Mouse (Mus musculus) megakaryocyte progenitor cell, adult 5-6 weeks (primary cell): ENCODE measurements at regions not wholly inside any gene's neighbourhood (a gene's known extent, or its start where the extent isn't known, plus 50 kb on each side); places are given as distances from the start of the nearest gene placed in this dataset.

Experiments
- ATAC-seq: replicated peaks from 2 replicates; pipeline ENCODE4 v1.8.0; 2016; ENCODE audit warnings: mild to moderate bottlenecking, moderate TSS enrichment, inconsistent platforms; ENCODE audit not compliant: poor library complexity

DNA sequence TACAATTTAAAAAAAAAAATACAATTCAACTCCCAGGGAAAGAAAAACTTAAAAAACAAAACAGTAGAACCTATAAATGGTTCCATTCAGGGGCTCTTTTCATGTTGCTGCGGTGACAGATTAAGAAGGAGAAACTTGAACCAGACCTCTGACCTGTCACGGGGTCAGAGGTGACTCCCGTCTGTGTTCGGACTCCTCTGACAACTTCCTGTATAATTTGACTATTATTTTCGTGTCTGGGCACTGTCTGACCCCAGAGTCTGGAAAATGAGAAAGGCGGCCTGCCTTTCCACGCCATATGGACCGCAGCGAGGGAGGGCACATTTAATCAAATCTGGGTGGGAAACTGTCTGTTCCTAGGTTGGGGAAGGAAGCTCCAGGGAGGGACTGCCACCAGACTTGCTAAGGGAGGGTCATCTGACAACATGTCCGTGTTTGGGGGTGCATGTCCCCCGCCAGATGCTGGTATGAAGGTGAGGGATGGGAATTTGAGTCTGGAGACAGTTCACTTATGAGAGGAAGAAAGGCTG lies 634.7 kb upstream of the 3110018I06Rik start:
- no peak for ATAC-seq

DNA sequence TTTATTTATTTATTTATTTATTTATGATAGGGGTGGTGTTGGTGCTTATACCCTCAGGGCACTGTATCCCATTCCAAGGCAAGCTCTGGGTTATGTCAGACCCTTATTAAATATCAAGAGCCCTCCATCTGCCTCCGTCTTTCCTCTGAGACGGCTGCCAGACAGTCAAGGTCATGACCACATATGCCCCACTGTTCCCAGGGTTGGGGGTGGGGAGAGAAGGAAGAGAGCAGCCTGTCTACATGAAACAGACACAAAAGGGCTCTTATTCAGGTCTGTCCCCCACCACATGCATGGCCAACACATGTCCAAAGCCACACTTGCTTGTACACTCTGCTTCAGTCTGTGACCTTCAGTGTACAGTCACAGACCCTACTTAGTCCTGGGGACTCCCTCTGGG lies 632.9 kb upstream of the 3110018I06Rik start:
- ATAC-seq = no peak

DNA sequence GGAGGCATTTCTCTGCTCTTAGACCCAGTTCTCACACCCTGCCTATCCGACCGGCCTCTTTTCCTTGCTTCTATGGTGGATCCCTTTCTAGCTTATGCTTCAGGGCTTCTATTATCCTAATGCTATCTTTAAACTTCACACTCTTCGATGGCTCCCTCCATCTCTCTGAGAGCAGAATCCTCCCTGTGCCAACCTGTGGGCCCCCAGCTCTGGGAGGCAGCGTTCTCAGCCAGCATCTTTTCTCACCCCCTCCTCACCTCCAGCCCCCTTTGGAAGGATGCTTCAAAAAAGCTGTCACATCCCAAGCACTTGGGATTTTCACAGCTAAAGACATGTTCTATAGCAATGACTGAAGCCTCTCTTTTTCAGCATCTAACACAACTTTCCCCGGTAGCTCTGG lies 626.8 kb upstream of the 3110018I06Rik start:
- no peak for ATAC-seq

DNA sequence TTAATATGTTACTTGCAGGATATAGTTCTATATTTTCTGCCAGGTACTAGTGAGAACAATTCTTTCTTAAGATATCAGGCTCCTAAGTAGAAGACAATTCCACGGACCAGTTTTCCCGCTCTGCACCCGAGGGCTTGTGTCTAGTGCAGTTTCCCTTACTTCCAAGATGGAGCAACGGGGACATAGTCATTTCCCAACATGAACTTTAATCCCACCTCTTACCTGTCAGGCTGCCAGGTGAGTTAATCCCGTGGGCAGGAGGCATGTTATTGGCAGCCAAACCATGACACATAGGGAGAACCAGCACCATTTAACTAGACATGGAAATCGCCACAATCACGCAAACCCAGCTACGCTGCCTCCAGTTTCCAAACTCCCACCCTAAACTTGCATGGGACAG lies 624.4 kb upstream of the 3110018I06Rik start:
- no peak for ATAC-seq

DNA sequence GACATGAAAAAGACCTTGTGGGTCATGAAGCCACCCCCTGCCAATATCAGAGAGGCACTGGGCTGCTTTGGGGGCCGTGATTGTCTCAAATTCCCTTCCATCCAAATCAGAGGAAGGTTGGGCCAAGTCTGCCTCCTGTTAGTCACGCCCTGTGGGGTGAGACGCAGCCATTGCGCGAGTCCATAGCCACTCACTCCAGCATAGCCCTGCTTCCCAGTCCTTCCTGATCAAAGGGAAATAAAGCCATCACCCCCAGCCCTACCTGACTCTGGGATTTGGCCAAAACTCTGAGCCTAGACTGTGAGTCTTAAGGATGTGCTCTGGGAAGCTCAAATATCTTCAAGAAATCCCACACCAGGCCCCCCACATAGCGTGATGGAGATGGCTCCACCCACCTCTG lies 620.4 kb upstream of the 3110018I06Rik start:
- ATAC-seq = no peak

DNA sequence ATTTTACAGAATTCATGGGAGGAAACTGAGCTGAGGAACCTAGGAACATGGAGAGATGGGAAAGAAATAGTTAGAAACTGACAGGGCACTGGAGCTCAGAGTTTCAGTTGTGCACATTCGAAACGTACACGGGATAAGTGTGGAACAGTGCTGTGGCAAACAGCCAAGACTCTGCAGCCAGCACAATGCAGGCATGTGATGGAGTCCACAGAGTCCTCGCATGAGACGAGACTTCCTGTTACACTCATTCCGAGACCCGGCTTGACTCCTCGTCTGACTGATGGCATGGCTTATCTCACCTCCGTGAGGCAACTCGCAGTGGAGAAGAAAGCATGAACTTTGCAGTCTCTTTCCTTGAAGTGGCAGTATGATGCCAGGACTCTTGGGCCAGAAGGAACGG lies 617.0 kb upstream of the 3110018I06Rik start:
- ATAC-seq = no peak

DNA sequence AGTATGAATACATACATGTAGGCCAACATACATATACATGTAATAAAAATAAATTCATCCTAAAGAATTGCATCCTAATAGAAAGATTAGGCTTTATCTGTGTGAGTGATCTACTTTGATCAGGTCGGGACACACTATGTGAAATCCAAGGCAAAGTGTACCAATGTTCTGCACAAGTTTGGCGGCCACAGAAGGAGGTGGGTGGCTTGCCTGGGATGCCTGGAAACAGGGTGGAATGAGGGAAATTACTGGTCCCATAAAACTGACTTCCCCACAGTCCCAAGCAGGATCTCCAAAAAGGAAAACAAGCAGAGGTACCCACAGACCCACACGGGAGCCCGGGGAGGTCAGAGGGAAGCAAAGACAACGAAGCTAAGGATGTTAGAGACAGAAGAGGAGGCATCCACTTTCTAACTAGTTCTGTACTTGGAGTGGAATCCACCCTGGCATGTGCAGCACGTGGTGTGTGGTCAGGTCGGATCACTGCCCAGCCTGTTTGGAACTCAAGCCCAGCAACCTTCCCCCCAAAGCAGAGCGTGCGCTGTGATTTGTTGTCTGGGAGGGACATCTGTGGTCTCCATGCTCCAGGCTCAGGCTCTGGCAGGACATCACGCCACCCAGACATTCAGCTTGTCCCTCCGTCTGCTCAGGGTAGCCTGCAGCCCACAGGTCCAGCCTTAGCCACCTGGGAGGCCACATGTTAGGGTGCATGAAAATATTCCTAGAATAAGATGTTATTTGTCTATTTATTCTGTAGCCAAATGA lies 615.3 kb upstream of the 3110018I06Rik start:
- no peak for ATAC-seq

DNA sequence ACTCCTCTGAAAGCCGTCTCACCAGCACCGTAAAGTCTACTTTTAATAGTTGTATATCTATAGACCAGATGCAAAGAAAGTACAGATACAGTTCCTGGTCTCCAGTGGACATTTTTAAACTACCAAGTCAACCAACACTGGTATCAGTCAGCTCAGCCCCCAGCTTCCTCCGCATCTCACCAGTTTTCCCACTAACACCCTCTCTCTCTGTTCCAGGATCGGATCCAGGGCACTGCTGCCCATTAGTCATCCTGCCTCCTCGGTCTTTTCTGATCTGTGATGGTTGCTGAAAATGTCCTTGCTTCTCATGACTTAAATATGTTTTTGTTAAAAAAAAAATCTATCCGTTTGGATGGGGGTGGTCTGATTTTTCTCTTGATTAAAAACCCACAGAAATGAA lies 598.1 kb upstream of the 3110018I06Rik start:
- ATAC-seq = no peak

DNA sequence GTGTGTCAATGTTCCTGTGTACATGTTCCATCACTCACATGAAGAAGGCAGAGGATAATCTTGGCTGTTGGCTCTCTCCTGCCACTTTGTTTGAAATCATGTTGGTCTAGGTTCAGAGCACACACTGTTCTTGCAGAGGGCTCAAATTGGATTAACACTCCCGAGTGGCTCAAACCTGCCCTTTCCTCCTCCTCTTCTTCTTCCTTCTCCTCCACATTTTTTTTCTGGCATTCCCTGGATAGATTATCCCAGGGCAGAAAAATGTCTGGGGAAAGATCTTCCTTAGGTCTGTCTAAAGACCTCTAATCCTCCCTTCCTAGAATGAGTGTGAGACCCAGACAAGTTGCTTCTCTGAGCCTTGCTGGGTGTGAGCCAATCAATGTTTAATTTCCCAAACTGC lies 594.4 kb upstream of the 3110018I06Rik start:
- no peak for ATAC-seq

DNA sequence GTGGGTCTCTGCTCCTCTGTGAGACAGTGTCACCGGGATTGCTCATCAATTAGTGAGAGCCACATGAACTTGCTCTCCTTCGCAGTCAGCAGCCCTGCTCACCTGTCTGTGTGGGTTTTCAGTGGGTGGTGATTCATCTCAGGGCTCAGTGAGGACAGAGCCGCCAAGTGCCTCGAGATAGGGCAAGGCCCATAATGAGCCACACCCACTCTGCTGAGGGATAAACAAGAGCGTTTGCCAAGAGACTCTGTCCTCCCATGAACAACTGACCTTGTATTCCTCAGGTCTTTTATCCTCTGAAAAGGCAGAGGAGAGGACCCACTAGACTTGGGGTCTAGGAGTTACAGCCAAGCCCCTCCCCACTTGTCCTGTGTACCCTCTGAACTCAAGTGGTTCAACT lies 584.2 kb upstream of the 3110018I06Rik start:
- ATAC-seq = no peak

DNA sequence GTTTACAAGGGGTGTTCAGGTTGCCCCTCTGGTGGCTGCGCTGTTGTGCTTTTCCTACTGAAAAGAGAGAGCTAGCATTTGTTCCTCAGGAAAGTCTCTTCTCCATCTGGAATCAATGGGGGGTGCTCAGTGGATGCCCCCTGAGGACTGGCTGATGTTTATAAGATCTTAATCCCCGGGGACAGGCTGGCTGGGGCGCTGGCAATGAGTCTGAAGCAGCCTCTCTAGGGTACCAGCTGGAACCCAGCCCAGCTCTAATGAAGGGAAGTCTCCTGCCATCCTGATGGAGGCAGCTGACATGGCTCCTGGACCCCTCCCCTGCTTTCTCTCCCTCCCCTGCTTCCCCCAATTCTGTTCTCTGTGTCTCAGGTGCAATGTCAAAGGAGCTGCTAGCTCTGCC lies 575.6 kb upstream of the 3110018I06Rik start:
- ATAC-seq = no peak

DNA sequence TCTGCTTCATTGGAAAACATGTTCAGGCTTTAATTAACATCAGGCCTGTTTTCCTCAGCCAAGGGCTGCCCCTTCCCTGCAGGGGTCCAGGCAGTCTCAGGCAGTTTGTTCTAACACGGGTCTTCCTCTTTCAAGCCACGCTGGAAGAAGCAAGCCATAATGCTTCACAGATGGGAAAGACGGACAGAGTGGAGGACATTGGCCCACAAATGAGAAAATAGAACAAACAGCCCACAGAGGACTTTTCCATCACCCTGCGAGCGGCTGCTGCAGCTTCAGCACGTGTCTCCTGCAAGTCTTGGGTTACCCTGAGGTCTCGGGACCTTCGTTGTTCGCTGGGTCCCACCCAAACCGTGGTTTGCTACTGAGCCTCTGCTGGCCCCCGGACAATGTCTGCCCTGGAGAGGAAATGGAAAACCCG lies 565.9 kb upstream of the 3110018I06Rik start:
- ATAC-seq = no peak

DNA sequence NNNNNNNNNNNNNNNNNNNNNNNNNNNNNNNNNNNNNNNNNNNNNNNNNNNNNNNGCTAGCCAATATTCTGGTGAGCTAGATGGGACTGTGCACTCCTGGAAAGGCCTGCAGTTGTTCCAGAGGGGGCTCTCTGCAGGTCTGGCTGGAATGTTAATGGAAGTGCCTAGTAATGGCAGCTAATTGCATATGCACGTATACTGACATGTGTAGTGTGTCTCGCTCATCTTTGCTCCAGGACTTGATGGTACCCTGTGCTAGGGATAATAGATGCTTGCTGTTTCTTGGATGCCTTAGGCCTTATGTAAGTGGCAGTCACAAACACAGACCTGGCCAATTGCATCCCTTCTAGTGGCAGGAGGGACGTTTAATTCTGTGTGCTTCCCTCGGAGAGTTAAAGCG lies 560.0 kb upstream of the 3110018I06Rik start:
- no peak for ATAC-seq

DNA sequence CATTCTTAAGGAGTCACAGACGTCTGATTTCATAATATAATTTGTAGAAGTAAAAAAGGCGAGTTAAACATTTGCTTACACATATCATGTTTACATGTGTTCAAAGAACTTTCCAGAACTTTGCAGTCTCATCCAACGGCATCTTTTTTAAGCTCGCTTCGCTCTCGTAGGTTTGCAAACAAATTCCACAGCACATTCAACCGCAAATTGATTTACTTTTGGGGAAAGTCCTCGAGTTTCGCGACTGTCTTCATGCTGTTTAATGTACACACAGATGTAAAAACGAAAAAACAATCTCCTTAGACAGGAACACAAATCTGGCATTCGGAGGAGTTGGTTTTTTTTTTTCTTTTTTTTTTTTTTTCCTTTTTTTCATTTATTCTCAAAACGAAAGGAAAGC lies 559.3 kb upstream of the 3110018I06Rik start:
- ATAC-seq = no peak

DNA sequence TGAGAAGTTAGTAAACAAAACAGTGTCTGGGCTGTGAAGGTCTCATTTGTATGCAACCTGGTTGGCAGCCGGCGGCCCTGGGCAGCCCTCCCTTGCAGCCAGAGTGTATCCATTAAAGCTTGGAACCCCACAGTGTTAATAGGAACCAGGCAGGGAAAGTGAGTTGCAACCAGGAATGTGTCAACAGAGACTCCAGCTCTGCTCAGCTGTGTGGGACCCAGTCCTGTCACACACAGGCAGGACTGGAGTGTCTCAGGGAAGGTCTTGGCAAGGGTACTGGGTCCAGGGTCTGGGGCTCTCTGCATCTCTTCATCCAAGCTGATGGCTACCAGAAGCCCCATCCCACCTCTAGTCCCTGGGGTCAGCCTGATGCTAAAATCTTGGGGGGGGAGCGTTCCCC lies 556.8 kb upstream of the 3110018I06Rik start:
- ATAC-seq = no peak

DNA sequence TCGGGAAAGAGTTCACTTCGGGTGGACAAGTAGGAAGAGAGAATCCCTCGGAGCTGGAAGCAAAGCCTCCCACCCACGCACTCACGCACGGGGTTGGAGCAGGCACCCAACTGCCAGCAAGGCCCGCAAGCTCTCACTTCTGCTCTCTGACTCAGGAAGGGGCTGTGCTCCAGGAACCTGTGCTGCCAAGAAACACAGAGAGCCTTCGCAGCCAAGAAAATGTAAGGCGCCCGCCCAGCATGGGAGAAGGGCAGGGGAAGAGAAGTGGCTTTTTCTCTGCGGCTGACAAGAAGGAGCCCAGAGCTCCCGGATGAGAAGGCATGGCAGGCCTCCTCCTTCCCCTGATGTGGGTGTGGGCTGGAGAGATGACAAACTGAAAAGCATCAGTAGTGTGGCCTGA lies 549.1 kb upstream of the 3110018I06Rik start:
- no peak for ATAC-seq

DNA sequence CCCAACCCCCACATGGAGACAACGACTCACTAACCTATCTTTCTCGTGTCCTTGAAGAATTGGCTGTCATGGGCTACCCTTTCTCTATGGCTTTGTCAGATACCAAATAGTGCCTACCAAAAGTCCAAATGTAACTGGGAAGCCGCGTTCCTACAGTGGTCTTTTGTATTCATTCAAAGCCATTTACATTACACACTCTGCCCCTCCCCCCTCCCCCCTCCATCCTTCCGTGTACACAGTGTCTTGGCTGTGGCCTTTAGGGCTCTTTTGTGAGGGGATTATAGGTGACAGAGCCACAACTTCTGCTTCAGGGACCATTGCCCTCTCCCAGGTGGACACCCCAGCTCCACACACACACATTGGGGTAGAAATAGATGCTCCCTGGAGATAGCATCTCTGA lies 544.6 kb upstream of the 3110018I06Rik start:
- no peak for ATAC-seq

DNA sequence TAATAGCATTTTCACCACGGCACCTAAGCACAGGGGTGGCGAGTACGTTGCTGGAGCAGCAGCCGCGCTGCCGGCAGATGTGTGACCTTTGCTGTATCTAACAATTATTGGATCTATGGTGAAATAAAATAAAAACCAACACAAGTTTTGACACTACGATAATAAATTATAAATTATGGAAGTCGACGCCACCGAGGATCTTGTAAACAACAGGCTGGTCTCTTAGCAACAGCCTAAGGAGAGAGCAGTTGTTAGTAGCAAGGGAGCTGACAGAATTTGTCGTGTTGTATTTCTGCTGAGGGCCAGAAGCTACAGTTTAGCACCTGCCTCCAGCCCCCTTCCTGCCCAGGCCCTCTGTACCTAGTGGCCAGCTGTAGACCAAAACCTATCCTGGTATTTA lies 535.8 kb upstream of the 3110018I06Rik start:
- no peak for ATAC-seq

DNA sequence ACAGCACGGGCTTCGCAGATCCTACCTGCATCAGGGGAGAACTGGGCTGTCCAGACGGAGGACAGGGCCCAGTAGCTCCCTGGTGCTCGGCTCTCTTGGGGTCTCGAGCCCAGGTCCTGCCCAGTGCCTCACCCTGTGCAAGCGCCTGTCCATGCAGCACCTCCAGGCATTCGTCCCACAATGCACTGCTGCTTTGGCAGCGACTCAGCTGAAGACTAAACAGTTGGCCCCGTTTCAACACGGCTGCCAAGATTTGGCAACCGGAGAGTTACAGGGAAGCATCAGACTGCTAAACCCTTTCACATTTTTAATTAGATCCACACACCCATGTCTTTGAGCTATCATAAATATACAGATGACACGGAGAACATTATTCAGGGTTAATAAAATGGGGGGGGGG lies 532.7 kb upstream of the 3110018I06Rik start:
- ATAC-seq = no peak

DNA sequence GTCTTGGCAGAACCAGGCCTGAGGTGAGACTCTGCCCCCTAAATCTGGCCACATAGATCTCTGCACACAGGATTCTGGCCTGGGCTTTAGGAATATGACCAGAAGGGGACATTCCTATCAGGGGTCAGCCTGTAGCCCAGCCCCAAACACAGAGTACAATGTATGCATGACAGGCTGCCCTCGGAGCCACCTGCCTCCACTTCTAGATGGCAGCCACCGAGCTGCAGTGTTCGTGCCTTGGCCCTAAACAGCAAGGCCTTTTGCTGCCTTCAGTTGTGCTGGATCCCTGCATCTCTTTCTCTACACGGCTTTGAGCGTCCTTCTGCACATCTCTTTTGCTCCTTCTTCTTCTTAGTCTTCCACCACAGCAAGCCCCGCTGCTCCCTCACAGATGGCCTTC lies 532.2 kb upstream of the 3110018I06Rik start:
- ATAC-seq = no peak

DNA sequence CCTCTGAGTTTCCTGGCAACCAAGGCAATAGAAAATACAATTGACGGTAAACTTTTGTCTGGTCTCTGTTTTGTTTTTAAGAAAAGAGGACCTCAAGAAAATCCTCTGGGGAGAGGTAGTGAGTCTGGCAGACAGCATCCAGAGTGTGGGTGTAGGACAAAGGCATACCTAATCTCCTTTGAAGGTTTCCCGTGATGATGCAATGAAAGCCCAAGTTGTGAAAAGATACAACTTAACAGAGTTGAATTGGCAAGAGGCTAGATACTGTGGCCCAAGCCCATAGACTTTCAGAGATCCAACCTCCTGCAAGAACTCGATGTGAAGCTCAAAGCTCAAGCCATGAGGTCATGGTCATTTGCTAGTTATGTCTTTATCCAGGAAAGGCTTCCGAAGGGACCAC lies 526.4 kb upstream of the 3110018I06Rik start:
- no peak for ATAC-seq

DNA sequence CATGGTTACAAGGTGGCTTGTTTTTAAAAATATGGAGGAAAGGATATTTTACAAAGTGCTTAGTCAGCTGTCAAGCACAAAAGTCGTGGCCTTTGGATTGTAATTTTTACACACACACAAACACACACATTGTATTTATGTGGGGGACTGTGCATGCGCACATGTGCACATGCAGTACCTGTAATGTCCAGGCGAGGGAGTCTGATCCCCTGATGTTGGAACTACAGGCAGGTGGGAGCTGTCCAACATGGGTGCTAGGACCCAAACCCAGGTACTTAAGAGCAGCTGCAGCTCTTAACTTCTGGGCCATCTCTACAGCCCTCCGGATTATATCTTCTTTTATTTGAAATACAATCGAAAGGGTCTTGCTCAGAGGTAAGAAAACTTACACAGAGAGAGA lies 524.7 kb upstream of the 3110018I06Rik start:
- no peak for ATAC-seq

DNA sequence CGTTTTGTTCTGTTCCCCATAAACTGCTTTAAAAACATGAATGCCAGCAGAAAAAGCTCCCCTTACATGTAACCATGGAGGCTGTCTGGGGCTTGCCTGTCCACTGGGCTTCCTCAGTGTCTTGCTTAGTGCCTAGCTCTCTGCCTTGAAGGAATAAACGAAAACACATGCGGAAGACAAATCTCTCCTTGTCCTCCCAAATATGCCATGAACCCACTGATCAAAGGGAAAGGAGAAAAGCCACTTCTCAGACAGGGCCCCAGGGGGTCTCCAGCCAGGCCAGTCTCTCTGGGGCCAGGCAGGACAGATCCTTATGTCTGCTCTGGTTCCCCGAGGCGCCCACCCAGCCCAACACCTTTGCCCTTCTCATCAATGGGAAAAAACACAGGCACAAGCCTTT lies 518.6 kb upstream of the 3110018I06Rik start:
- no peak for ATAC-seq
